Mouse (Mus musculus) lung, adult 18-20 months (tissue): ENCODE data around the gene 1700001K19Rik.
"Not testable (repeated sequence)": the region's sequence is repeated elsewhere in the genome, so short reads cannot be mapped to it uniquely, and the experiment has no call there.

Experiments
- DNase-seq, 2 experiments: peaks; one replicate each; pipeline ENCODE4 v3.0.0; 2022; ENCODE audit warnings: mixed read lengths in 2 of 2

1700001K19Rik gene

DNA sequence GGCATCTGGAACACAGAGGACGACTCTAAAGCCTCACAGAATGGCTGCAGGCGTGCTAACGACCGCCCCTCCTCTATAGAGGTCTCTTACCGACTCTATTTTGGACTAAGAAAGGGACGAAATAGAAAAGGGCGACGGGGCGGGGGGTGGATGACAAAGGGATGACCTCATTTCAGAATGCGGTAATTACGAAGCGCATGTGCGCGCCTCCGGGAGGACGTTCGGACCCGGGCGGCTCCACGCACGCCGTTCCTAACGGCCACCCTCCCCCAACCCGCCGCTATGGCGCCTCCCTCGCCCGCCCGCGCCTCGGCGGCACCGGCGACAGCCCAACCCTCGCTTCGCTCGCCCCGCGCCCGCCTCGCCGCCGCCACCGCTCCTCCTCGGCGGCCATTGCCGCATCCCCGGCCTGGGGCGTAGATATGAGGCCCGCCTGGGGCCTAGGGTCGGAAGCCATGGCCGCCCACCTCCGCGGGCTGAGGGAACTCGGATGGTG lies 13.3 kb upstream of the 1700001K19Rik start:
- DNase-seq, result peak; percentile 50 to 53

DNA sequence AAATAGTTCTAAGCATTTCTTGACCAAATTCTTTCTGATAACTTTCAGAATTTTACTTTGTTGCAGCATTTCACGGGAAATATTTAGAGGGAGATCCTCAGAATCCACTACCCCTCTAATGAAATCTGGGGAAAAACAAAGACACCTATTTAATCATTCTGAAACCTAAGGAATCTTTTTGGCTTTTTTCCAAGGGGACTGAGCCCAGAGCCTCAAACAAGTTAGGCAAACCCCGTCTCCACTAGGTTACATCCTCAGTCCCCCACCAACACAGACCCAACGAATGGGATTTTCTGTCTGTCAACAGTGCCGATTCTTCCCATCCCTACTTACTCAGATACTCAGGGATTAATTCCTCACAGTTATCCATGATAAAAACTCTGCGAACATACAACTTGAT lies 11.0 kb upstream of the 1700001K19Rik start:
- DNase-seq, result not testable (repeated sequence)

DNA sequence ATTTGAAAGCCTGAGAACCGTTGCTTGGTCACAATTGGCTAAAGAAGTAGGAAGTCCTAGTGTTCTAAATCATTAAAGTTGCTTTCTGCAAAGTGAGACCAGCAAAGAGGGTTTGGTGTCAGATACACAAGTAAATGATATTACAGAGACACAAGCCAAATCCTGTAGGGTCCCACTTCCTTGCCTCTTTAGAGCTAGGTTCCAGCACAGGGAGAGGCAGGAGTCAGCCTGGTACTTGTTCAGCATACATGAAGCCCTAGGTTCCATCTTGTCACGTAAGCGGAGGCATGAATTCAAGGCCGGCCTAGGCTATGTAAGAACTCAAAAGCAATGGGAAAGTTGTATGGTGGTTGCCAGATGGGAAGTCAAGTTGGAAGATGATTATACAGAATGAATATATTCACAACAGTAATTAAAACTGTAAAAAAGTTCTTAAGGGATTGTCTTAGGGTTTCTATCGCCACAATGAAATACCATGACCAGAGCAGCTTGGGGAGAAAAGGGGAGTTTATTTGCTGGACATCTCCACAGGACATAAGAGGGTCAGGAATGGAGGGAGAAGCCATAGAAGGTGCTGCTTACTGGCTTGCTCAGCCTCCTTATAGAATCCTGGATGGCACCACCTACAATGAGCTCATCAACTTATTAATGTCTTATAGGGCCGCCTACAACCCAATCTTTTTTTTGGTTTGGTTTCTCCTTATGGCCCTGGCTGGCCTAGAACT lies 7.7 kb upstream of the 1700001K19Rik start:
- no peak for DNase-seq

DNA sequence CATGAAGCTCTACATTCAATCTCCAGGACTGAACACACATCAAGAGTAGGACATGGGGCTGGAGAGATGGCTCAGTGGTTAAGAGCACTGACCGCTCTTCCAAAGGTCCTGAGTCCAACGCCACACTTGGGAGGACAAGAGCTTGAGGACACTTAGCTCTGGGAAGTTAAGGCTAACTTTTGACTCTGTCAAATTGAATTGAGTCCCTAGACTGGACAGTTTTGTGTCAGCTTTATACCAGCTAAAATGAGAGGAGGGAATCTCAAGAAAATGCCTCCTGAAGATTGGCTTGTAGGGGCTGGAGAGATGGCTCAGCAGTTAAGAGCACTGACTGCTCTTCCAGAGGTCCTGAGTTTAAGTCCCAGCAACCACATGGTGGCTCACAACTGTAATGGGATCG lies 6.5 kb upstream of the 1700001K19Rik start:
- not testable (repeated sequence) for DNase-seq

DNA sequence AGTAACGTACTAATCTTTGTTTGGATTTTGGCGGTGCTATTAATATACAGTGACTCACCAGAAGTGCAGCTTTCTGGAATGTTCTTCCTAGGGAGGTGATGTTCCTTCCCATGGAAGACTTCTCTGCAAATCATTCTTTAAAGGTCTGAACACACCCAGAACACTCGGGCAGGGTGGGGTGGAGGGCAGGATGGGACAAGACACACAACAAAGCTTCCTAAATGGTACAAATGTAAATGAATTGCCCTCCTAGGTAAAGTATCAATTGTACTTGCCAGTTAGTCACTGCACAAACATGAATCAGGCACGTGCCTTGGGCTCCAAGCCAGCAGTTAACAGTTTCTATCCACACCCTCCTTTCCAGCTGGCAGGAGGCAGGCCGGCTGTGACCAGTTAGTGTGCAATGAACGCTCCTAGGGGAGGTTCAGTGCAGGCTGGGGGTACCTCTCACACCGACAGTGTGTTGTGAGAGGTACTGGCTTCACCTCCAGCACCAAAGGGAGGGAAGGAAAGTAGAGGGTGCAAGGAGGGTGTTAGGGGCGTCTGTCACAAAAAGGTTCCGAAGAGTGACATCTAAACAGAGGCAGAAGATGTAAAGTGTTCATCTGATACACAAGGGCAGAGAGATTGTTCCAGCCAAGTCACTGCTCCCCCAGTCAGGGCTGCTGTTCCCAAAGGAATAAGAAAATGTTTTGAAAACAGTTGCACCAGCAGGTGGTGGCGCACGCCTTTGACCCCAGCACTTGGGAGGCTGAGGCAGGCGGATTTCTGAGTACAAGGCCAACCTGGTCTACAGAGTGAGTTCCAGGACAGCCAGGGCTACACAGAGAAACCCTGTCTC lies 5.7 kb upstream of the 1700001K19Rik start:
- DNase-seq, result peak; percentile 89 to 90

DNA sequence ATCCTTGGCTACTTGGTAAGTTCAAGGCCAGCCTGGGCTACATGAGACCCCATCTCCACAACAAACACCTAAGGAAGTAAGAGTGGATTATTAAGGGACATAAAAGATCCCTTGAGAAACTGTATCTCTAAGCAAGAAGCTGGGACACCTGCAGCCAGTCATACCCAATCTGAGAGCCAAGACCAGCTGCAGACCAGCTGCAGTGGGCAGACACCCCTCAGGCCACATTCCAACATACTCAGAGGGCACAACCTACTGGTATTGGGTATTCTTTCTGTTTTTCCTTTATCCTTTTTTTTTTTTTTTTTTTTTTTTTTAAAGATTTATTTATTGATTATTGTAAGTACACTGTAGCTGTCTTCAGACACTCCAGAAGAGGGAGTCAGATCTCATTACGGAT lies 1.2 kb upstream of the 1700001K19Rik start:
- no peak for DNase-seq

DNA sequence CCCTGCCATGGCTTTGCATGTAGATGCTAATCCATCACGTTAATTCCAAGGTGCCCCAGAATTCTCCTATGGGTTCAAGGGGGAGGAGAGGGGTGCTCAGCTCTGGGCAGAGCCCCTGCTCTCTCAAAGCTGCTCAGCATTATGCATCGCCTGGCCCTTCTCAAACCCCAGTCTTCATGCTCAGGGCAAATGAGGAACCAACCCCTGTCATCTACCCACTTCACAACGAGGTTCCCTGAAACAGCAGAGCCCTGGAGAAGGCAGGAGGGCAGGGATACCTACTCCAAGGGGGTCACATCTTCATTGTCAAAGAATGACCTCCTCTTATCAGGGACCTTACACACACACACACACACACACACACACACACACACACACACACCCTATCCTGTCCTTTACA lies 541 bp downstream of the 1700001K19Rik start:
- no peak for DNase-seq

DNA sequence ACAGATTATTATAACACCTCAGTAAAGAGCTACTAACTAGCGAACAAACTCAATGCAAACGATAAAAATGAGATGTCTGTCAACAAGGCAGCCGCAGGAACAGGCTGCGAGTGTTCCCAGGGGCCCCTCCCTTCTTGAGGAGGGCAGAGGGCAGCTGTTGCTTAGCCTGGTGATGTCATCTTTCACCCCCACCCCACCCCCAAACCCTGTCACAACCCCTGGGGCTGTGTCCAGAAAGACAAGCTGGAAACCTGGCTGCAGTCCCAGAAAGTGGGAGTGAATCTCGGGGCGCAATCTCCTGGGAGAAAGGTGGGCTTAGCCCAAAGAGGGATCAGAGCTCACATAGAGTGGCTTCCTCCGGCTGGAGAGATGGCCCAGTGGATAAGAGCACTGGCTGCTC lies 1.2 kb downstream of the 1700001K19Rik start:
- peak in 1 of 2 experiments; percentile 45 for DNase-seq

DNA sequence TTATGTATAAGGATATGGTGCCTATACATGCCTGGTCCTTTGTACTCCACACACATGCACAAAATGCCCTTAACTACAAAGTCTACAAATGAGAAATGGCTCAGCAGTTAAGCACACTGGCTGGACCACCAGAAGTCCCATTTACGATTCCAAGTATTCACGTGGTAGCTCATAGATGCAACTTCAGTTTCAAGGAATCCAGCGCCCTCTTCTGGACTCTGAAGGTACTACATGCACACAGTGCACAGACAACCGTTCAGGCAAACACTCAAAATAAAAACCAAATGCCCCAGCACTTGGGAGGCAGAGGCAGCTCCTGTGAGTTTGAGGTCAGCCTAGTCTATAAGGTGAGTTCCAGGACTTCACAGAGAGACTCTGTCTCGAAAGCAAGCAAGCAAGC lies 8.2 kb downstream of the 1700001K19Rik start:
- no peak for DNase-seq

DNA sequence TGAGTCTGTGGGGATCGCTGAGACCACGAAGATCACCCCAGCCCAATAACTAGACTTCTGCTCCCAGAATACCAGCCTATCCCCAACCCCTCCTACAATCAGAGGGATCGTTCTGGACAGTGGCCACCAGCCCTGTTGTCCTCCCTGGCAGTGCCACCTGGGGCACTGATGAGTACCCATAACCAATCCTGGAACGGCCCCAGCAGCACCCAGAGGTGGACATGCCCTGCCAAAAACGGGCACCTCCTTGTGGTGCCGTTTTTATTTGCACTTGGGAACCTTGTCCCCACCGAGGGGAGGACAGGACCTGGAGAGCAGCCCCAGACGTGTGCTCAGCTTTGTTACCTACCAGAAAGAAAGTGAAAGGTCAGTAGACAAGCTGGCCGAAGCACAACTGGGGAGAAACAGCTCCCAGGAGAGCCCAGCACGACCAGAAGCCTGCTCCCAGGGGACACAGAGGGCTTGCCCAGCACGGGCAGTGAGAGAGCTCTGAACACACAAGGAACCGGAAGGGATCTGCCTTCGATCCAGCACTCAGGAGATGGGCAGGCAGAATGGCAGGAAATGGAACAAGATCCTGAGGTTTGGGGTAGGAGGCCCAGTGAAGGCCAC lies 14.8 kb downstream of the 1700001K19Rik start:
- no peak for DNase-seq

DNA sequence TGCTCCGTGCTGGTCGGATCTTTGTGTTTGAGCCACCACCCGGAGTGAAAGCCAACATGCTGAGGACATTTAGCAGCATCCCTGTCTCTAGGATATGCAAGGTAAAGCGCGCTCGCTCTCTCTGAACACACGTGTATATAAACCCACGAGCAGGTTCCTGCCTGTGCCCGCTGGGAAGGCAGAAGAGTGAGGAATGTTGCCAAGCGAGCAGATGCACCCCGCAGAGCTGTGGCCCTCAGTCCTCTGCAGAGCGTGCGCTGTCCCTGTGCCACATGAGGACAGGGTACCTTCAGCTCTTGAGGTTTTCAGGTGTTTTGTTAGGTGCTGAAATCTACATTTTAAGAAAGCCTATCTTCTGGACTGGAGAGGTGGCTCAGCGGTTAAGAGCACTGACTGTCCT lies 20.7 kb downstream of the 1700001K19Rik start:
- no peak for DNase-seq

DNA sequence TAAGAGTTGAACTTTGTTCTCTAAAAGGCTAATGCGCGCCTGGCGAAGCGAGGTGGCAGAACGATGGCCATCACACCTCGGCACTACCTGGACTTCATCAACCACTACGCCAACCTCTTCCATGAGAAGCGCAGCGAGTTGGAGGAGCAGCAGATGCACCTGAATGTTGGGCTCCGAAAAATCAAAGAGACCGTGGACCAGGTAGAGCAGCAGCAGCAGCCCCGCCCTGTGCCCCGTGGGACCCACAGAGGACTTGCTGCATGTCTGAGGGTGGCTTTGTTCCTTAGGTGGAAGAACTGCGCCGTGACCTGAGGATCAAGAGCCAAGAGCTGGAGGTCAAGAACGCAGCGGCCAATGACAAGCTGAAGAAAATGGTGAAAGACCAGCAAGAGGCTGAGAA lies 31.0 kb downstream of the 1700001K19Rik start:
- DNase-seq, result no peak

DNA sequence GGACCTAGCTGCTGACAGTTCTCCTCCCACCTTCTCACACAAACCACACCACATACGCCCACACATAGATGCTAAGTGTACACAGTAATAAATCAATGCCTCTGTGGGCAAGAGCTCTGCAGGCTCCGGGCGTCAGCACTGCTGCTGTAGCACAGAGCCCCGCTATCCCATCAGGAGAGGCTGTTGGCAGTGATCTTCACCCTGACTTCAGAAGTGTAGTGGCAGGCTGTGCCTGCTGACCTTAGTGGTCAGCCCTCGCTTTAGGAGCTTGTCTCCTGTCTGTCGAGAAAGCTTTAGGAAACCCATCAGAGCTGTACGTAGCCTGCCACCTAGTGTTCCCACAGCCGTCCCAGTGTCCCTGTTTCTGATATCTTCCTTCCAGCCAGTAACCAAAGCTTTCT lies 32.2 kb downstream of the 1700001K19Rik start:
- no peak for DNase-seq

DNA sequence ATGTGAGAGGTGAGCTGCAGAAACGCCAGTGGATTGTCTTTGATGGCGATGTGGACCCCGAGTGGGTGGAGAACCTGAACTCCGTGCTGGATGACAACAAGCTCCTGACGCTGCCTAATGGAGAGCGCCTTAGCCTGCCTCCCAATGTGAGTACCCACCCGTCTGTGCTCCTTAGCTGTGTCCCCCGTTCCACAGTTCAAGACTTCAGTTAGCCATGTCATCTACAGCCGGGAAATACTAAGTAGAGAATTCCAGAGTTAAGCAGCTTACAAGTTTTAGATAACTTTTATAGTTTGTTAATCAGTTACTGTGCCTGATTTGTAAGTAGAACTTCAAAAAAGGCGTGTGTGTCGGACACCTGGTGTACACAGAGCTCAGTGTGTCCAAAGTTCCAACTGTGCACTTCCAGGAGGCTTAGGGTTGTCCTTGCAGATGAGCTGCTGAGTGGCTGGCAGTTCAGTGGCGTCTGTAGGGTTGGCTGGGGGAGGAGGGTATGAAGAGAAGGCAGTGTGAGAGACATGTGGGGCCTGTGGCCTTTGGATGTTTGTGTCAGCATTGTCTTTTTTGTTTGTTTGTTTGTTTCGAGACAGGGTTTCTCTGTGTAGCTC lies 44.8 kb downstream of the 1700001K19Rik start:
- DNase-seq, result no peak

DNA sequence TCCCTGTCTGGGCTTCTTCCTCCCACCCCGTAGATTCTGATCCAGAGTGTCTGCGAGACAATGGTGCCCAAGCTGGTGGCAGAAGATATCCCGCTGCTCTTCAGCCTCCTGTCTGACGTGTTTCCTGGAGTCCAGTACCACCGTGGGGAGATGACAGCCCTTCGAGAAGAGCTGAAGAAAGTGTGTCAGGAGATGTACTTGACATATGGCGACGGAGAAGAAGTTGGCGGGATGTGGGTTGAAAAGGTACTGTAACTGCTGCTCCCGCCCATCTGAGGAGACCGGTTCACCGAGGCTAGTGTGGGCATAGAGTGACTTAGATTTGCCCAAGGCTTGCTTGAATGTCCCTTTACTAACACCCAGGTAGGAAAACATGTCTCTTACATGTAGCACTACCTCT lies 46.1 kb downstream of the 1700001K19Rik start:
- DNase-seq, result no peak

DNA sequence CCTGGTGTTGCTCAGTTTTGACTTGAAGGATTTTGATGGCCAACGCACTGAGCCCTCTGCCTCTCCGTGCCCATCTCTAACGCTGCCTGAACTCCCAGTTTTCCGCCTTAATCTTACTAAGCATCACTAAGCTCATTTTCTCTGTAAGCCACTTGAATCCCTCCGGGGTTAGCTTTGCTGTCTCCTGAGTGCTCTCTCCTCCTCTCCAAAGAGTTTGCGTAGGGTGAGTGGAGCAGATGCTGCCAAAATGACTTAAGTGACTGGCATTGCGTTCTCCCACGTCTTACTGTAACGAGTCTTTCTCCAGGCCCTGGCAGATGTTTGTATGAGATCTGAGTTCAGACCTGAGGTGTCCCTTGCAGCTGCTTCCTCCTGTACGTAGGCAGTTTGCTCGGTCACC lies 52.4 kb downstream of the 1700001K19Rik start:
- DNase-seq, result no peak
